ENCODE assay signal across 10 mouse cellular contexts in the genomic region with DNA sequence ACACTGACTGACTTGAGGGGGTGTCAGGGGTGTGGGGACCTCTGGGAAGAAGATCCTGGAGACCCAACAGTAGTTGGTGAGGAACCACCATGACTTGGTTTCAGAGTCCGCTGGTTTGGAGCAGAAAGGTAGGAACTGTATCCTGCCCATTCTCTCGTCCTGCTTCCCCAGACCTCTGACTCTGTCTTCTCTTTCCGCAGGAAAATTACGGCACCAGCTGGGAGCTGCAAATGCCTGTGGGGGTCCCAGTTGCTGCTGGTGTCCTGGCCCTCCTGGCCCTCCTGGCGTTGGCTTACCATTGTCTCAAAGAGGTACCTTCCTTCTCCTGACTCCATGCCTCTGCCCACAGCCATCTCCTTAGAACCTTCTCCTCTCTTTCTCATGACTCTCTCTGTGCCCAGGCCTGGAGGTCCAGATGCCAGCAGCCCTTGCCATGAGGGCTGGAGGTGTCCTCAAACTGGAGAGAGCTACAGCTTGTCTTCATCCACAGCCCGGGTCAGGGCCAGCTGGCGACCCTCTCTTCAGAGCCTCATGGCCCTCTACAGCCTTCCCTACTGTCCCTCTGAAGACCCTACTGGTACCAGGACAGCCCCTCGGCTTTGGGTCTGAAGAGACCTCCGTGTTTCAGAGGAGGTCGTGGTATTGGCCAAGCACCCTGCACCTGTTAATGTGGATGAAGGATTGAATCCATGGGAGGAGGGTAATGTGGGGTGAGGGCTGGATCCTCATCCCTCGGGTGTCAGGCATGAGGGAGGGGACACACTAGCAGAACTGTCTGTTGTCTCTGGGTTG. TPM values are rescaled to one million over a fixed set of nuclear protein-coding genes. Genes with fewer than 3 reads are reported as not detected.
A peak's percentile ranks its signal among the peaks of the same experiment; 100 is the strongest.
DNase-seq lines count a peak whose midpoint lies in the region; ATAC-seq and TF ChIP-seq lines count a peak whose summit lies in the region.
"Had no signal": no experiment of that assay in that cellular context is flagged by ENCODE, and none has a peak within 500 bp of the region (broad histone marks: within the 10 kb centered on the region; RNA-seq: fewer than 3 reads in every experiment).

No protein-coding gene starts in this region.

- H3K27me3 ChIP-seq in heart, embryonic 13.5 days (replicated peaks) = peaks cover 42% of the 10 kb centered on the region
- peaks cover 21% of the 10 kb centered on the region for H3K27me3 ChIP-seq in lung, postnatal 0 days (replicated peaks; ENCODE audit: insufficient read depth, low read length)
- peaks cover 30% of the 10 kb centered on the region for H3K27me3 ChIP-seq in heart, postnatal 0 days (ENCODE audit: control insufficient read depth, insufficient read depth, low read length)

- H3K9me3 ChIP-seq in heart, embryonic 13.5 days = no peaks in the 10 kb centered on the region
- no peaks in the 10 kb centered on the region for H3K9me3 ChIP-seq in lung, postnatal 0 days (ENCODE audit: low read length)
- no peaks in the 10 kb centered on the region for H3K9me3 ChIP-seq in heart, postnatal 0 days (replicated peaks; ENCODE audit: control insufficient read depth, low read length)
- H3K9me3 ChIP-seq: forebrain, embryonic 15.5 days had no signal

- peak overlapping the region; percentile 60 for H3K4me2 ChIP-seq in heart, embryonic 13.5 days
- H3K4me2 ChIP-seq in lung, postnatal 0 days (replicated peaks; ENCODE audit: low read depth, low read length) = peak overlapping the region; percentile 27
- peak overlapping the region; percentile 57 for H3K4me2 ChIP-seq in heart, postnatal 0 days (ENCODE audit: low read depth, low read length)
- H3K4me2 ChIP-seq: forebrain, embryonic 15.5 days; hindbrain, embryonic 14.5 days had no signal

- TF ChIP-seq EP300 in lung, postnatal 0 days (IDR thresholded peaks at IDR 0.05) = no peak
- no peak for TF ChIP-seq EP300 in heart, postnatal 0 days (IDR thresholded peaks at IDR 0.05; ENCODE audit: low read depth)

- peaks cover 23% of the 10 kb centered on the region for H3K4me1 ChIP-seq in heart, embryonic 13.5 days
- peaks cover 9% of the 10 kb centered on the region; the same call in 1 of the 2 replicates for H3K4me1 ChIP-seq in lung, postnatal 0 days (ENCODE audit: insufficient read depth, low read depth, low read length)
- peaks cover 4% of the 10 kb centered on the region for H3K4me1 ChIP-seq in heart, postnatal 0 days (ENCODE audit: control insufficient read depth, insufficient read depth)

- no peak overlapping the region for H3K27ac ChIP-seq in heart, embryonic 13.5 days (replicated peaks)
- H3K27ac ChIP-seq in lung, postnatal 0 days (ENCODE audit: low read length) = no peak overlapping the region
- H3K27ac ChIP-seq in heart, postnatal 0 days (ENCODE audit: low read depth) = no peak overlapping the region
- peak overlapping the region; percentile 27; the same call in 1 of the 2 replicates for H3K27ac ChIP-seq in macrophage
- H3K27ac ChIP-seq: forebrain, embryonic 15.5 days; hindbrain, embryonic 14.5 days had no signal

- peak overlapping the region; percentile 65; the same call in 1 of the 2 replicates for H3K9ac ChIP-seq in heart, embryonic 13.5 days
- H3K9ac ChIP-seq in lung, postnatal 0 days (replicated peaks; ENCODE audit: low read depth) = no peak overlapping the region
- peak overlapping the region; percentile 33; the same call in 1 of the 2 replicates for H3K9ac ChIP-seq in heart, postnatal 0 days (replicated peaks; ENCODE audit: low read depth, low read length)
- H3K9ac ChIP-seq: forebrain, embryonic 15.5 days; hindbrain, embryonic 14.5 days had no signal

- no peak for DNase-seq in heart, adult 9 months (ENCODE audit: low spot score in 2 of 2)
- no peak for DNase-seq in lung, postnatal 0 days (ENCODE audit: low spot score)
- no peak for DNase-seq in lung, postnatal 36 days
- DNase-seq in heart, postnatal 0 days (ENCODE audit: low spot score) = no peak
- no peak for DNase-seq in layer of hippocampus, adult 9-10 months (ENCODE audit: low spot score)
- no peak for DNase-seq in cerebellum, adult 8-10 months

- WGBS in heart, embryonic 13.5 days = 79% methylated on average over 11 of the region's 11 CpGs
- WGBS in lung, postnatal 0 days = 73% methylated on average over 11 of the region's 11 CpGs
- 76% methylated on average over 11 of the region's 11 CpGs for WGBS in heart, postnatal 0 days
- 80% methylated on average over 11 of the region's 11 CpGs for WGBS in macrophage (ENCODE audit: missing documents)

- peaks cover 34% of the 10 kb centered on the region for H3K36me3 ChIP-seq in heart, embryonic 13.5 days
- H3K36me3 ChIP-seq in lung, postnatal 0 days (ENCODE audit: insufficient read depth, low read length) = no peaks in the 10 kb centered on the region
- peaks cover 30% of the 10 kb centered on the region for H3K36me3 ChIP-seq in heart, postnatal 0 days (replicated peaks; ENCODE audit: control insufficient read depth, insufficient read depth, low read length)
- peaks cover 5% of the 10 kb centered on the region; the same call in 1 of the 2 replicates for H3K36me3 ChIP-seq in macrophage (ENCODE audit: inconsistent target)

- peak overlapping the region; percentile 40 for H3K4me3 ChIP-seq in heart, embryonic 13.5 days
- H3K4me3 ChIP-seq in lung, postnatal 0 days (ENCODE audit: low read depth, low read length) = peak overlapping the region; percentile 6; the same call in 1 of the 2 replicates
- peak overlapping the region; percentile 37 for H3K4me3 ChIP-seq in heart, postnatal 0 days (ENCODE audit: low read depth, low read length)
- peak overlapping the region; percentile 35 for H3K4me3 ChIP-seq in macrophage (ENCODE audit: inconsistent target)
- H3K4me3 ChIP-seq: forebrain, embryonic 15.5 days had no signal

- no peak for ATAC-seq in heart, embryonic 13.5 days (ENCODE audit: extremely low read depth, insufficient number of reproducible peaks, low FRiP score, low TSS enrichment)
- ATAC-seq in lung, postnatal 0 days = no peak
- ATAC-seq in heart, postnatal 0 days (ENCODE audit: insufficient read depth, low read depth) = no peak; the same call in 1 of the 2 replicates
- ATAC-seq: forebrain, embryonic 15.5 days had no signal

- TF ChIP-seq CTCF in lung, postnatal 0 days (IDR thresholded peaks at IDR 0.05) = no peak
- no peak for TF ChIP-seq CTCF in heart, postnatal 0 days (IDR thresholded peaks at IDR 0.05; ENCODE audit: low read depth)

- H3K79me2 ChIP-seq in macrophage (ENCODE audit: inconsistent target) = no peaks in the 10 kb centered on the region

RNA-seq across cellular contexts. Expression of a gene that starts 4.0 kb away (rescaled TPM):
- polyA plus RNA-seq in heart, embryonic 13.5 days (2015; fragmentation: Nextera tagmentation; extraction: Ambion mirVana) = 0.09 and 0.32 TPM in 2 replicates
- 0.41 and 0.52 TPM in 2 replicates for polyA plus RNA-seq in lung, postnatal 0 days (2015; fragmentation: Nextera tagmentation; extraction: Ambion mirVana)
- total RNA-seq in heart, postnatal 0 days (2014; rRNA removed; ENCODE audit: low replicate concordance) = 0.97 TPM in 1 of 2 replicates, not detected in the other
- polyA plus RNA-seq in heart, postnatal 0 days (2015; fragmentation: Nextera tagmentation; extraction: Ambion mirVana) = not detected in 2 replicates
- not detected for total RNA-seq in macrophage (2018; cell fraction: chromatin; rRNA removed)
- not detected for total RNA-seq in macrophage (2018; cell fraction: cytosol; rRNA removed)
- total RNA-seq in macrophage (2018; cell fraction: nucleus; rRNA removed) = not detected
- not detected in 3 replicates for polyA plus RNA-seq in macrophage (2018)

RNA-seq across cellular contexts. Expression of a gene that starts 8.9 kb away (rescaled TPM):
- 12.3 and 12.6 TPM in 2 replicates for polyA plus RNA-seq in heart, embryonic 13.5 days (2015; fragmentation: Nextera tagmentation; extraction: Ambion mirVana)
- polyA plus RNA-seq in lung, postnatal 0 days (2015; fragmentation: Nextera tagmentation; extraction: Ambion mirVana) = 45.2 and 47.7 TPM in 2 replicates
- 21.7 and 28.7 TPM in 2 replicates for total RNA-seq in heart, postnatal 0 days (2014; rRNA removed; ENCODE audit: low replicate concordance)
- polyA plus RNA-seq in heart, postnatal 0 days (2015; fragmentation: Nextera tagmentation; extraction: Ambion mirVana) = 13.6 and 15.8 TPM in 2 replicates
- 1 to 10 TPM in 11 of 26 experiments, under 1 TPM in 10, not detected in 5; 0.31 to 2.7 (median 1.1) TPM for total RNA-seq in macrophage (2018; cell fraction: chromatin; rRNA removed)
- 10 to 100 TPM in 5 of 26 experiments, 1 to 10 TPM in 21; 4.3 to 15.4 (median 6.9) TPM for total RNA-seq in macrophage (2018; cell fraction: cytosol; rRNA removed)
- total RNA-seq in macrophage (2018; cell fraction: nucleus; rRNA removed) = 10 to 100 TPM in 1 of 26 experiments, 1 to 10 TPM in 25; 1.1 to 10.5 (median 3.6) TPM
- polyA plus RNA-seq in macrophage (2018) = 6.4 to 12.8 TPM (median 6.5 TPM) in 3 replicates

RNA-seq across cellular contexts. Expression of a gene that starts 21.8 kb away (rescaled TPM):
- polyA plus RNA-seq in heart, embryonic 13.5 days (2015; fragmentation: Nextera tagmentation; extraction: Ambion mirVana) = 52.1 and 54.1 TPM in 2 replicates
- polyA plus RNA-seq in lung, postnatal 0 days (2015; fragmentation: Nextera tagmentation; extraction: Ambion mirVana) = 43.1 and 43.5 TPM in 2 replicates
- 54.5 and 72.2 TPM in 2 replicates for total RNA-seq in heart, postnatal 0 days (2014; rRNA removed; ENCODE audit: low replicate concordance)
- 32.4 and 34.8 TPM in 2 replicates for polyA plus RNA-seq in heart, postnatal 0 days (2015; fragmentation: Nextera tagmentation; extraction: Ambion mirVana)
- total RNA-seq in macrophage (2018; cell fraction: chromatin; rRNA removed) = 10 to 100 TPM in 22 of 26 experiments, 1 to 10 TPM in 4; 6.0 to 36.5 (median 22.8) TPM
- total RNA-seq in macrophage (2018; cell fraction: cytosol; rRNA removed) = 10 to 100 TPM; 14.2 to 36.9 (median 23.3) TPM
- total RNA-seq in macrophage (2018; cell fraction: nucleus; rRNA removed) = 10 to 100 TPM in 24 of 26 experiments, 1 to 10 TPM in 2; 6.4 to 41.8 (median 26.3) TPM
- polyA plus RNA-seq in macrophage (2018) = 15.5 to 20.8 TPM (median 19.7 TPM) in 3 replicates

RNA-seq across cellular contexts. Expression of a gene that starts 23.5 kb away (rescaled TPM):
- polyA plus RNA-seq in heart, embryonic 13.5 days (2015; fragmentation: Nextera tagmentation; extraction: Ambion mirVana) = 30.9 and 31.0 TPM in 2 replicates
- polyA plus RNA-seq in lung, postnatal 0 days (2015; fragmentation: Nextera tagmentation; extraction: Ambion mirVana) = 10.4 and 11.5 TPM in 2 replicates
- total RNA-seq in heart, postnatal 0 days (2014; rRNA removed; ENCODE audit: low replicate concordance) = 18.2 and 21.7 TPM in 2 replicates
- polyA plus RNA-seq in heart, postnatal 0 days (2015; fragmentation: Nextera tagmentation; extraction: Ambion mirVana) = 8.6 and 9.0 TPM in 2 replicates
- total RNA-seq in macrophage (2018; cell fraction: chromatin; rRNA removed) = 10 to 100 TPM in 25 of 26 experiments, 1 to 10 TPM in 1; 9.8 to 76.9 (median 19.4) TPM
- total RNA-seq in macrophage (2018; cell fraction: cytosol; rRNA removed) = 1 to 10 TPM; 1.5 to 6.5 (median 3.1) TPM
- total RNA-seq in macrophage (2018; cell fraction: nucleus; rRNA removed) = 10 to 100 TPM in 21 of 26 experiments, 1 to 10 TPM in 5; 4.2 to 84.4 (median 15.9) TPM
- polyA plus RNA-seq in macrophage (2018) = 2.0 to 9.0 TPM (median 2.7 TPM) in 3 replicates

RNA-seq across cellular contexts. Expression of a gene that starts 27.0 kb away (rescaled TPM):
- 0.11 TPM in 1 of 2 replicates, not detected in the other for polyA plus RNA-seq in heart, embryonic 13.5 days (2015; fragmentation: Nextera tagmentation; extraction: Ambion mirVana)
- polyA plus RNA-seq in lung, postnatal 0 days (2015; fragmentation: Nextera tagmentation; extraction: Ambion mirVana) = 0.20 TPM in 1 of 2 replicates, not detected in the other
- total RNA-seq in heart, postnatal 0 days (2014; rRNA removed; ENCODE audit: low replicate concordance) = not detected in 2 replicates
- polyA plus RNA-seq in heart, postnatal 0 days (2015; fragmentation: Nextera tagmentation; extraction: Ambion mirVana) = not detected in 2 replicates
- total RNA-seq in macrophage (2018; cell fraction: chromatin; rRNA removed) = 1 to 10 TPM in 1 of 26 experiments, under 1 TPM in 21, not detected in 4; 0.20 to 1.5 (median 0.35) TPM
- total RNA-seq in macrophage (2018; cell fraction: cytosol; rRNA removed) = under 1 TPM in 1 of 26 experiments, not detected in 25; 0.29 TPM
- total RNA-seq in macrophage (2018; cell fraction: nucleus; rRNA removed) = under 1 TPM in 6 of 26 experiments, not detected in 20; 0.19 to 0.98 (median 0.27) TPM
- polyA plus RNA-seq in macrophage (2018) = not detected in 3 replicates
- polyA plus RNA-seq: forebrain, embryonic 15.5 days had no signal
